Mouse (Mus musculus): ENCODE data around the gene Sbf2. TPM values are rescaled to one million over a fixed set of nuclear protein-coding genes. Genes with fewer than 3 reads are reported as not detected.

Gene Sbf2
- polyA plus RNA-seq, 1 experiment from 2014 or later: 35.1 TPM

GRCm38 (mm10) chr7:110387565-110387964 lies 227.2 kb downstream of the Sbf2 start:
- H3K36me3 ChIP-seq: no peaks in the 10 kb centered on the region
- H3K4me3 ChIP-seq (replicated peaks): no peak overlapping the region
- no peak overlapping the region for H3K9ac ChIP-seq (replicated peaks)
- WGBS: 84% methylated on average over 2 of the region's 2 CpGs
- H3K9me3 ChIP-seq: no peaks in the 10 kb centered on the region
- ATAC-seq (ENCODE audit: insufficient number of reproducible peaks, insufficient read depth, low FRiP score, low TSS enrichment, low read depth): no peak
- H3K4me2 ChIP-seq: no peak overlapping the region
- no peak overlapping the region for H3K27ac ChIP-seq
- no peaks in the 10 kb centered on the region for H3K27me3 ChIP-seq
- no peaks in the 10 kb centered on the region for H3K4me1 ChIP-seq (replicated peaks)

GRCm38 (mm10) chr7:110385482-110385881 lies 229.2 kb downstream of the Sbf2 start:
- Histone ChIP-seq H3K4me1 (replicated peaks) (no peaks in the 10 kb centered on the region), H3K4me3 (replicated peaks) (no peak overlapping the region), H3K9ac (replicated peaks) (no peak overlapping the region), H3K9me3 (no peaks in the 10 kb centered on the region), H3K4me2 (no peak overlapping the region), H3K27me3 (no peaks in the 10 kb centered on the region), H3K27ac (no peak overlapping the region), H3K36me3 (no peaks in the 10 kb centered on the region)
- 93% methylated on average over 1 of the region's 1 CpGs for WGBS
- ATAC-seq (ENCODE audit: insufficient number of reproducible peaks, insufficient read depth, low FRiP score, low TSS enrichment, low read depth): no peak

DNA sequence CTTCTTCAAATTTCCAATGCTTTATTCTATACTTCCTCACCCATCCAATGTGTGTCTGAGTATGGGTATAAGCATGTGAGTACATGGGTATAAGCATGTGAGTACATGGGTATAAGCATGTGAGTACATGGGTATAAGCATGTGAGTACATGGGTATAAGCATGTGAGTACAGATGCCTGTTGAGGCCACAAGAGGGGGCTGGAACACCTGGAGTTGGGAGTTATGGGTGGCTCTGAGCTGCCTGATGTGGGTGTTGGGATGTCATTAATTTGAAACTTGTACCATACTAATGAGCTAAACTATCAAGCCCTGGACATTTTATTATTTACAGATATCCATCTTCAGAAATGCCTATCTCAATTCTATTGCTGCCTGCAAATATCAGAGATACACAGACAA lies 230.4 kb downstream of the Sbf2 start:
- Histone ChIP-seq H3K27ac (no peak overlapping the region), H3K4me3 (replicated peaks) (no peak overlapping the region), H3K9me3 (no peaks in the 10 kb centered on the region), H3K4me2 (no peak overlapping the region), H3K4me1 (replicated peaks) (no peaks in the 10 kb centered on the region), H3K9ac (replicated peaks) (no peak overlapping the region), H3K36me3 (no peaks in the 10 kb centered on the region), H3K27me3 (no peaks in the 10 kb centered on the region)
- ATAC-seq (ENCODE audit: insufficient number of reproducible peaks, insufficient read depth, low FRiP score, low TSS enrichment, low read depth): no peak

DNA sequence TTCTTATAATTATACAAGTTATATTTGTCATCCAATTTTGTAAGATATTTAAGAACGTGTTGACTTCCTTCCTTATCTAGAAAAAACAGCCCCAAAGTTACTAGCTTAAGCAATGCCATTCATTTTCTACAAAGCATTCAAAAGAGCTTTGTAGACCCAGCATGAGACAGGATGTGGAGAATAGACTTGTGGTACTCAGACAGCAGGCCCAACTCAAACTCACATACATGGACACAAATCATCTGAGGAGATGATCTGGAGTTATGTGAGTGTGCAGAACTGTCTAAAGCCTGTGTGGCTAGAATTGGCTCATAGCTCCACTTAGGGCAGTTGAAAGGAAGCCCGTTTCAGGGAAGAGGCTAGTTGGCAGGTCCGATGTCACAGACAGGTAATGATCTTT lies 233.1 kb downstream of the Sbf2 start:
- no peak overlapping the region for H3K4me3 ChIP-seq (replicated peaks)
- H3K27me3 ChIP-seq: no peaks in the 10 kb centered on the region
- H3K36me3 ChIP-seq: no peaks in the 10 kb centered on the region
- H3K9ac ChIP-seq (replicated peaks): no peak overlapping the region
- H3K4me1 ChIP-seq (replicated peaks): no peaks in the 10 kb centered on the region
- 87% methylated on average over 3 of the region's 3 CpGs for WGBS
- no peak overlapping the region for H3K4me2 ChIP-seq
- no peak for ATAC-seq (ENCODE audit: insufficient number of reproducible peaks, insufficient read depth, low FRiP score, low TSS enrichment, low read depth)
- H3K9me3 ChIP-seq: no peaks in the 10 kb centered on the region
- H3K27ac ChIP-seq: no peak overlapping the region

DNA sequence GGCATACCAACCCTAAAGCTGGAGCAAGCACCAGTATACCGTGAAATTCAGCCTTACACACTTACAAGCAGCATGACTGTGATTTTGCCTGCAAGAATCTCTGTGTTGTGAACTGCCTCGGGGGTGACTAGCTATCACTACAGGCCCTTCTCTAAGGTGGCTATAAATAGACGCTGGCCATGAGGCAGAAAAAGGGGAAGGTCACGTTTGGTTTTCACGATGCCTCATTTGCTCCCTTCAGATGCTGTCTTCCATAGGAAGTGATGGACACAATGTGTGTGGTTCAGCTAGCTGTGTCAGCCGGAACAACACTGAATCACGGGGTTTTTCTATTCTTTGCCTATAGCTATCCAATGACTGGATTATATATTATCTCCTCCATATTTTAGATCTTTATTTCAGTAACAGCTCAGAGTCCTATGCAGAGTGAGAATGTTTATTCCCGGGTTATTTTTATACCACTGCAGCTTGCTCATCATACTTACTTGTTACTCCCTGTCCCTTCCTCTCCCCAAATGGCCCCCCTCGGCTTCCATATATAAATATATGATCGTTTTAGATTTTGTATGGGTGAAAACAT lies 235.3 kb downstream of the Sbf2 start:
- Histone ChIP-seq H3K9ac (replicated peaks) (no peak overlapping the region), H3K36me3 (peaks cover 12% of the 10 kb centered on the region), H3K9me3 (no peaks in the 10 kb centered on the region), H3K27ac (no peak overlapping the region), H3K4me2 (no peak overlapping the region), H3K4me1 (replicated peaks) (no peaks in the 10 kb centered on the region), H3K27me3 (no peaks in the 10 kb centered on the region), H3K4me3 (replicated peaks) (no peak overlapping the region)
- no peak for ATAC-seq (ENCODE audit: insufficient number of reproducible peaks, insufficient read depth, low FRiP score, low TSS enrichment, low read depth)
- 77% methylated on average over 10 of the region's 10 CpGs for WGBS

DNA sequence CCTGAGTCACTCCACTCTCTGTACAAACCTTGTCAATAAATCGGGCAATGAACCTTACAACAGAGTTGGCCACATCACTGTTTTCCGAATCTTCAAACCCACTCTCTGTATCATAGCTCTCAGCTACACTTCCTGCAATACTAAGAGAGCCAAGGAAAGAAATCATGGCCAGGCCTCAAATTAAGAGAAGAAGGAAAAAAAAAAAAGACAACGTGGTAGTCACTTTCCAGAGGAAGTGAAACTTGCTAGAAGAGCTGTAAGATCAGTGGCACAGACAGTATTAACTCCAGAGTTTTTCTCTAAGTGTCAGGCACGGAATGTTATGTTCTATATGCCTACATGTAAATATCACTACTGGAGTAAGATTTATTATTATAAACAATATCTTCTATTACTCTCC lies 242.2 kb downstream of the Sbf2 start:
- Histone ChIP-seq H3K27me3 (no peaks in the 10 kb centered on the region), H3K36me3 (peaks cover 48% of the 10 kb centered on the region), H3K27ac (no peak overlapping the region), H3K4me1 (replicated peaks) (no peaks in the 10 kb centered on the region), H3K9me3 (no peaks in the 10 kb centered on the region), H3K9ac (replicated peaks) (no peak overlapping the region), H3K4me2 (no peak overlapping the region), H3K4me3 (replicated peaks) (no peak overlapping the region)
- WGBS: 85% methylated on average over 4 of the region's 4 CpGs
- no peak for ATAC-seq (ENCODE audit: insufficient number of reproducible peaks, insufficient read depth, low FRiP score, low TSS enrichment, low read depth)

- Histone ChIP-seq H3K27ac (no peak overlapping the region), H3K4me2 (no peak overlapping the region), H3K4me3 (replicated peaks) (no peak overlapping the region), H3K9ac (replicated peaks) (no peak overlapping the region), H3K4me1 (replicated peaks) (no peaks in the 10 kb centered on the region), H3K36me3 (peaks cover 46% of the 10 kb centered on the region), H3K9me3 (no peaks in the 10 kb centered on the region), H3K27me3 (no peaks in the 10 kb centered on the region)
- ATAC-seq (ENCODE audit: insufficient number of reproducible peaks, insufficient read depth, low FRiP score, low TSS enrichment, low read depth): no peak
- WGBS: 90% methylated on average over 11 of the region's 11 CpGs
Measured at GRCm38 (mm10) chr7:110362005-110362404, 252.7 kb downstream of the Sbf2 start.

DNA sequence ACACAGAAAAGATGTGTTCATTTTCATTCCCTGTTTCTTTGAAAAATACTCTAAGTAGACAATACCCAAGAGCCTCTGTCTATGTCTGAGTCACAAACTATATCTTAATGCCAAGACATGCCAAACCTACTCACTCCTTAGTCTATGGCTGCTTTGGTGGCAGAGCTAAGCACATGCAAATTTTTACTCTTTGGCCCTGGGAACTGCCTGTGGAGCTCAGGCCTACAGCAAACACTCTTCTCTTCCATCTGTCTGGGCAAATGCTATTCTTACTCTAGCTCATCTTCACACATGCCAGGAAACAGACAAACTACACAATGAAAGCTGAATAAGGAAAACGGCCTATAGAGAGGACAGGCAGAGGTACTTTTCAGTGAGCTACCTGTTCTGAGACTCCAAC lies 253.2 kb downstream of the Sbf2 start:
- H3K4me3 ChIP-seq (replicated peaks): no peak overlapping the region
- no peaks in the 10 kb centered on the region for H3K27me3 ChIP-seq
- no peak for ATAC-seq (ENCODE audit: insufficient number of reproducible peaks, insufficient read depth, low FRiP score, low TSS enrichment, low read depth)
- H3K36me3 ChIP-seq: peaks cover 42% of the 10 kb centered on the region
- WGBS: 84% methylated on average over 1 of the region's 1 CpGs
- no peaks in the 10 kb centered on the region for H3K4me1 ChIP-seq (replicated peaks)
- no peak overlapping the region for H3K4me2 ChIP-seq
- H3K9me3 ChIP-seq: no peaks in the 10 kb centered on the region
- no peak overlapping the region for H3K27ac ChIP-seq
- no peak overlapping the region for H3K9ac ChIP-seq (replicated peaks)

GRCm38 (mm10) chr7:110359391-110359790 lies 255.3 kb downstream of the Sbf2 start:
- H3K9ac ChIP-seq (replicated peaks): no peak overlapping the region
- no peak overlapping the region for H3K4me3 ChIP-seq (replicated peaks)
- no peaks in the 10 kb centered on the region for H3K4me1 ChIP-seq (replicated peaks)
- peaks cover 28% of the 10 kb centered on the region for H3K36me3 ChIP-seq
- WGBS: 95% methylated on average over 2 of the region's 2 CpGs
- ATAC-seq (ENCODE audit: insufficient number of reproducible peaks, insufficient read depth, low FRiP score, low TSS enrichment, low read depth): no peak
- H3K4me2 ChIP-seq: no peak overlapping the region
- H3K27ac ChIP-seq: no peak overlapping the region
- no peaks in the 10 kb centered on the region for H3K9me3 ChIP-seq
- no peaks in the 10 kb centered on the region for H3K27me3 ChIP-seq

DNA sequence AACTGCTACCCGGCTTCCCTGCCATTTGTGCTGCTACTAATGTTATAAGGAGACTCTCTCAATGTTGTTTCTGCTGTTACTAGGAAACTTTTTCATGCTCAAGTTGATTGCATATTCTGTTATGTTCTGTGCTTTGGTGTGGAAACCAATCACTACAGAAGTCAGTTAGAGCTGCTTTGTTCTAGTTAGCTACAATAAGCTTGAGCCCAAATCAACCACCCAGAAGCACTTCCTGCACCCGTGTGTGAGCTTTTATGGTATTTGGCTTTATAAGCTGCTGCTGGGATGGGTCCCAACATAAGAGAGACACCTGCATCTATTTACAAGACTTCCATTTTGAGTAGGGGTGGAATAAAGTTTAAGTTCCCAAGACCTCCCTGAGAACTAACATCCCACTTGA lies 260.8 kb downstream of the Sbf2 start:
- ATAC-seq (ENCODE audit: insufficient number of reproducible peaks, insufficient read depth, low FRiP score, low TSS enrichment, low read depth): no peak
- WGBS: 60% methylated on average over 2 of the region's 2 CpGs

DNA sequence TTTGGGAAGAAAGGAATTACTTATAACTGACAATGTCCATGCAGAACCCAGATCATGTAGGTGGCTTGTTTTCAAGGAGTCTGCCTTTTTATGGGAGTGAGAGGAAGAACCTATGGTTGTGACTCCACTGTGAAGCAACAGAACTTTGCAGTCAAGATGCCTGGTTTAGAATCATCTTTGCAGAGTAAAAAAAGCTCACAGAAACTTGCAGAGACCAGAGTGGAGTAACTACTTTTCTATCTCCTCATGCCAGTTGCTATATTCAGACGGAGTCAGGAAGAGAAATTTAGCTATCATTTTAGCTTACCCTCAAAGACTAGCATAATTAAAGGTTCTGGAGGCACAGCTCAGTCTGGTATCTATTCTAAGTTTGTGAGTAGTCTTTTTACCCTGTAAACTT lies 267.5 kb downstream of the Sbf2 start:
- ATAC-seq (ENCODE audit: insufficient number of reproducible peaks, insufficient read depth, low FRiP score, low TSS enrichment, low read depth): no peak
- Histone ChIP-seq H3K4me1 (replicated peaks) (no peaks in the 10 kb centered on the region), H3K9me3 (no peaks in the 10 kb centered on the region), H3K4me3 (replicated peaks) (no peak overlapping the region), H3K36me3 (peaks cover 10% of the 10 kb centered on the region), H3K27ac (no peak overlapping the region), H3K9ac (replicated peaks) (no peak overlapping the region), H3K27me3 (no peaks in the 10 kb centered on the region), H3K4me2 (no peak overlapping the region)
- WGBS: 87% methylated on average over 1 of the region's 1 CpGs

More for the DNA sequence above, 260.8 kb downstream of the Sbf2 start:
- no peak overlapping the region for H3K9ac ChIP-seq (replicated peaks)
- peaks cover 13% of the 10 kb centered on the region for H3K36me3 ChIP-seq
- no peak overlapping the region for H3K4me3 ChIP-seq (replicated peaks)
- H3K27ac ChIP-seq: no peak overlapping the region
- H3K9me3 ChIP-seq: no peaks in the 10 kb centered on the region
- no peak overlapping the region for H3K4me2 ChIP-seq
- H3K27me3 ChIP-seq: no peaks in the 10 kb centered on the region
- H3K4me1 ChIP-seq (replicated peaks): no peaks in the 10 kb centered on the region

GRCm38 (mm10) chr7:110337601-110338000 lies 277.1 kb downstream of the Sbf2 start:
- H3K9ac ChIP-seq (replicated peaks): no peak overlapping the region
- ATAC-seq (ENCODE audit: insufficient number of reproducible peaks, insufficient read depth, low FRiP score, low TSS enrichment, low read depth): no peak
- WGBS: 88% methylated on average over 4 of the region's 4 CpGs

More at GRCm38 (mm10) chr7:110337601-110338000, 277.1 kb downstream of the Sbf2 start:
- H3K27ac ChIP-seq: no peak overlapping the region
- H3K9me3 ChIP-seq: no peaks in the 10 kb centered on the region
- no peak overlapping the region for H3K4me3 ChIP-seq (replicated peaks)
- H3K27me3 ChIP-seq: no peaks in the 10 kb centered on the region
- no peak overlapping the region for H3K4me2 ChIP-seq
- peaks cover 46% of the 10 kb centered on the region for H3K36me3 ChIP-seq
- H3K4me1 ChIP-seq (replicated peaks): no peaks in the 10 kb centered on the region

Measured in limb, embryonic 12.5 days (tissue).